Mouse (Mus musculus) CH12.LX (cell line): Measurements from ENCODE around the gene Cacng4.

ENCODE experiments used
- CHD2 ChIP-seq: IDR thresholded peaks from 2 replicates; pipeline ENCODE4 v1.6.1; 2011; ENCODE audit warnings: low read length, improper control_type of control experiment
- CTCF ChIP-seq, 2 experiments: IDR thresholded peaks in 1 of 2; conservative IDR thresholded peaks in 1 of 2; 2 replicates each; pipeline ENCODE4 v1.5.1; 2011 to 2012; ENCODE audit warnings: low read depth in 2 of 2, low read length in 2 of 2, improper control_type of control experiment in 1 of 2, inconsistent platforms in 1 of 2, mild to moderate bottlenecking in 1 of 2, moderate library complexity in 1 of 2
- ELF1 ChIP-seq: IDR thresholded peaks from 2 replicates; pipeline ENCODE4 v1.6.1; 2014; ENCODE audit warnings: low read depth, mild to moderate bottlenecking, inconsistent platforms, low read length, improper control_type of control experiment
- EP300 ChIP-seq: IDR thresholded peaks from 2 replicates; pipeline ENCODE4 v1.6.1; 2011; ENCODE audit warnings: low read length, improper control_type of control experiment
- MAX ChIP-seq: IDR thresholded peaks from 2 replicates; pipeline ENCODE4 v1.6.1; 2011; ENCODE audit warnings: low read length, improper control_type of control experiment
- ZNF384 ChIP-seq: IDR thresholded peaks from 2 replicates; pipeline ENCODE4 v1.6.1; 2012; ENCODE audit warnings: low read depth, low read length, improper control_type of control experiment, inconsistent platforms

- no peak for TF ChIP-seq ZNF384
- no peak for TF ChIP-seq CTCF (conservative IDR thresholded peaks at IDR 0.05 in 1 of 2, IDR thresholded peaks at IDR 0.05 in 1 of 2; ENCODE audit: low read depth in 2 of 2, low read length in 2 of 2)
- no peak for TF ChIP-seq MAX
- TF ChIP-seq ELF1, result no peak
- TF ChIP-seq CHD2, result no peak
- TF ChIP-seq EP300, result no peak
Measured at GRCm38 (mm10) chr11:107785288-107785687, 9.1 kb downstream of the Cacng4 start.
